Mouse (Mus musculus) megakaryocyte progenitor cell, adult 5-6 weeks (primary cell): Measurements from ENCODE around the gene Dbi. TPM values are rescaled to one million over a fixed set of nuclear protein-coding genes. Genes with fewer than 3 reads are reported as not detected.

Experiments used
- ATAC-seq: replicated peaks from 2 replicates; pipeline ENCODE4 v1.8.0; 2016; ENCODE audit warnings: mild to moderate bottlenecking, moderate TSS enrichment, inconsistent platforms; ENCODE audit not compliant: poor library complexity
- total RNA-seq, 2 experiments: library from RNA; stranded (forward) in 1 of 2; stranded (reverse) in 1 of 2; fragments of 157-497, 149-512 nt in 1 of 2; fragments of 200-1000 nt in 1 of 2; gene quantifications; 2 replicates each; pipeline versions ENCODE4 v1.2.3 to v1.2.4; 2015 to 2017

The Dbi gene
- total RNA-seq (2015) = 344 and 366 TPM in 2 replicates
- 314 and 346 TPM in 2 replicates for total RNA-seq (2017)

- ATAC-seq = peak; percentile 83
Observed at GRCm38 (mm10) chr1:120120969-120121811, at the start of gene Dbi, which contains the start of gene 3110009E18Rik. TSS of gene Dbi (minus strand) at chr1:120121078. TSS of gene 3110009E18Rik (plus strand) at chr1:120121187.

DNA sequence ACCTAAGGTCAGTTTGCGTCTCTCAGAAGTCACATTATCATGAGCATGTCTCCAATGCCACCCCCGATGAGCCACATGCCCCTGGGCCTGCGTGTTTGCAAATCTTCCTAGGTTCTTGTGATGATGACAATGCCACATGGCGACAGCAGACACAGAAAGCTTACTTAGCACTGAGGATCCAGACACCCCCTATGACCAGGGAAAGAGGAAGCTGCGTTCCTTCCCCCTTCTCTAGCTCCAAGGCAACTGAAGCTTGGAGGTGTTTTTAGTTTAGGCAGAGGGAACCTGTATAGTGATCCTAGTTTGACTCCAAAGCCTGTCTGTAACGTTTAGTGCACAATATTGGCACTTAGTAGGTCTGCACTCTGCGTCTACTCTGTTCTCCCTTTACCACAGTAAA, 49.4 kb upstream of the Dbi start:
- peak; percentile 51; the same call in 1 of the 2 replicates for ATAC-seq

DNA sequence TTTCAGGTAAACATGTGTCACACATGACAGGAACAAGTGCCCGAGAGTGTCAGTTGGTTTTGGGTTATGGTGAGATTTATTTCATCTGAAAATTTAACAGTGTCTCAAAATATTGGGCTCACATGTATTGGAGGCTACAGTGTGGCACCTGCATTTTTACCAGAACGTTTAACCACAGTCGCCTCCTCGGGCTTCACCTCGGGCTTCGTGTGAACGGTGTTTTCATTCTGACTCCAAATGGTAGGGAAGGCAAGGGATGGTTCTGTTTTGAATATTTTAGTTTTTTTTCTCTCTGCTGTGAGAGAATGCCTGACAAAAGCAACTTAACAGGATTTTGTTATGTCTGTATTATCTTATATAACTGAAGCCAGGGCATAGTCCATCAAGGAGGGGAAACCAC, 47.8 kb upstream of the Dbi start:
- ATAC-seq = no peak

DNA sequence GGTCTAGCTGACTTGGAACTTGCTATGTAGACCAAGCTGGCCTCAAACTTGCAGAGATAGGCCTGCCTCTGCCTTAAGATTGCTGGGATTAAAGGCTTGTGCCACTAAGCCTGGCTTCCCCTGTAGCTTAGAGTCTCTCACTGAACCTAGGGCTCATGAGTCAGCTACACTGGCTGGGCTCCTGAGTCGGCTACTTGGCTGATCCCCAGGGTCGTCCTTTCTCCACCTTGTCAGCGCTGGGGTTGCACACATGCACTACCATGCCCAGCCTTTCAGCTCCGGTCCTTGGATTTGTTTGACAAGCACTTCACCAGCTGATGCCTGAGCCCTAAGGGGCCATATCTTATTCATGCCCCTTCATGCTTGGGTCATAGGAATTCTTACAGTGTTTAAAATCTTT, 47.1 kb upstream of the Dbi start:
- ATAC-seq = no peak

GRCm38 (mm10) chr1:120162616-120163015, 41.7 kb upstream of the Dbi start:
- ATAC-seq = peak; percentile 86

DNA sequence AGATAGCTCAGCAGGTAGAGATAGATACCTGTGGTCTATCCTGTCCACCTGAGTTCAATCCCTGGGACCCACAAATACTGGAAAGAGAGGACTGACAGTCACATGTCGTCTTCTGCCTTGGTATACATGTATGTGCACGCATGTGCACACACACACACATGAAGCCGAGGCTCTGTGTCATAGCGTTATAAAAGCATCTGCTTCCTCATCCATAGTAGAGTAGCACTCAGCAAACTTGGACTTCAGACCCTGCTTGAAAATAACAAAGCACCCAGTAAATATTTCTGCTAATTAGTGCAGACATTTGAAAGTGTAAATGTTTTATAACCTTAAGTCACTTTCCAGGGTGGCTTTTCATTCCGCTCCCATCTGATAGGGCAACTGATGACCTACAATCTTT, 40.6 kb upstream of the Dbi start:
- ATAC-seq = no peak

- no peak for ATAC-seq
Observed at GRCm38 (mm10) chr1:120158474-120159127, 37.7 kb upstream of the Dbi start.

- peak; percentile 86 for ATAC-seq
Observed at GRCm38 (mm10) chr1:120155325-120155724, 34.4 kb upstream of the Dbi start.

GRCm38 (mm10) chr1:120154232-120154631, 33.4 kb upstream of the Dbi start:
- peak; percentile 86 for ATAC-seq

- peak; percentile 73 for ATAC-seq
Observed at GRCm38 (mm10) chr1:120146994-120147393, 26.1 kb upstream of the Dbi start.

DNA sequence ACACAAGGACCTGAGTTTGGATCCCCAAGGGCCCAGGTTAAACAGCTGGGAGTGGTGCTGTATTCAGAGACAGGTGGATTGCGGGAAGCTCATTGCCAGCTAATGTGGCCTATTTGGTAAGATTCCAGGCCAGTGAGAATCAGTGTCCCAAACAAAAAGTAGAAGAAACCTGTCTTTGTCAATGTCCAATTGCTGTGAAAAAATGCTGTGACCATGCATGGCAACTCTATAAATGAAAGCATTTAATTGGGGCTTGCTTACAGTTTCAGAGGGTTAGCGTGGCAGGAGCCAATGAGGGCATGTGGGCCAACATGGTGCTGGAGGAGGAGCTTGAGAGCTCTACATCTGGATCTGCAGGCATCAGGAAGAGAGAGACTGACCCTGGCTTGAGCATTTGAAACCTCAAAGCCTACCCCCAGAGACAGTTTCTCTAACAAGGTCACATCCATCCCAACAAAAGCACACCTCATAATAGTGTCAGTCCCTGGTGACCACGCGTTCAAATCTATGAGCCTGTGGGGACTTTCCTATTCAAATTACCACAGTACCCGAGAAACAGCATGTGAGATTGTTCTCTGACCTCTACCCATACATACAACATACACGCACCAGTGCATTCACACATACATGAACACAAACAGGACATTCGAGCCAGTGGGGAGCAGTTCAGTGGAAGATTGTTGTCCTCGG, 24.8 kb upstream of the Dbi start:
- no peak for ATAC-seq

DNA sequence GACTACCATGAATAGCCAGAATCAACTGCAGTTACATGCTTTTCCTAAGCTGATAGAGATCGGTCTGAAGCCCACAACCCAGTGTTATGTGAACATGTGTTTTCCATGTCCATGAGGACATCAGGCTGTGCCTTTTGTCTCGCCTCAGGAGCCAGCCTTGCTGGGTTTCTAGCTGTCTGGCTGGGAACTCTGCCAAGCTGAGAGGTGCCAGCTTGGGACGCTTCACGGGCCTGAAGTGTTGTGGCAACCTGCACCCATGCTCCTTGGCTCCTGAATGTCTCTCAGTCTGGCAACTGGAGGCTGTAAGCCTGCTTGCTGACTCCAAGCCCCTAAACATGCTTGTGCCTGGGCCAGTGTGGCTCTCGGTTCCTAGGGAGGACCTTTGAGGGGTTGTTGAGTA, 21.7 kb upstream of the Dbi start:
- no peak for ATAC-seq

GRCm38 (mm10) chr1:120140144-120140693, 19.3 kb upstream of the Dbi start:
- ATAC-seq = 0 out of 2 replicates have a peak, but pooled peaks have one; percentile 38

GRCm38 (mm10) chr1:120138923-120139540, 18.2 kb upstream of the Dbi start:
- no peak for ATAC-seq

- peak; percentile 69 for ATAC-seq
Observed at GRCm38 (mm10) chr1:120135934-120136786, 15.3 kb upstream of the Dbi start.

GRCm38 (mm10) chr1:120132376-120132775, 11.5 kb upstream of the Dbi start:
- ATAC-seq = no peak

GRCm38 (mm10) chr1:120126318-120126717, 5.4 kb upstream of the Dbi start:
- ATAC-seq = no peak

DNA sequence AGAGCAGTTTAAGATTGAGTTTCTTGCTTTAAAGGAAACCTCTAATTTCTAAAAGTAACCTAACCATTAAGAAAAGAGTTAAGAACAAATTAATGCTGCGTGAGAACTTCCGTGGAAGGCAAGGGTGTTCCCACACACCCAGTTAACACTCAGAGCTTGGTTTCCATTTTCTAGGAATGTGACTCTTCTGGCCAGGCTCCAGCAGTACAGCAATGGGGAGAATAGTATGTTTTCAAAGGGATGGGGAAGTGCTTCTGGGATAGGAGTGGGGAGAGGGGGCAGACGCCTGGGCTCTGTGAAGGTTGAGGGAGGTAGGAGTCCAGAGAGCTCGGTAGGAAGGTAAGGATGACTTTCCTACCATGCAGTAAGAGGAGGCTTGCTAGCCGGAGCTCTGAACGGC, 4.6 kb upstream of the Dbi start:
- no peak for ATAC-seq

DNA sequence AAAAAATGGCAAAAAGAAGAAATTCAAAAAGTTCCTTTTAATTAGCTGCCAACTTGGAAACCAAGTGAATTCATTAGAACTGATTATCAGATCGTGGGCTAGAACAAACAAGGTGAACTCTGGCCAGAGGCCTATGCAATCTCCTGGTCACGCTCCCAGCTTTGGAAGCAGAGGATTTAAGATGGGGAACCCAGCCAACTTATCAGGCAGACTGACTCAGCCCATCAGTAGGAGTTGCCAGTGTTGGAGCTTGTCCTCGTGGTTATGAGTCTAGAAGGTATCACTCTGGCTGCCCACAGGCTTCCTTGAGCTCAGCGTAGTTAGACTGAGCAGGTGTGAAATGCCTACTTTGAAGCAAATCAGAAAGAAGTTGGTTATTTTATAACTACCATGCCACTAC, 4.0 kb upstream of the Dbi start:
- ATAC-seq = no peak
